Mouse (Mus musculus) regulatory T cell (primary cell): ENCODE data around the gene Olfr603.
"Not testable (repeated sequence)": the region's sequence is repeated elsewhere in the genome, so short reads cannot be mapped to it uniquely, and the experiment has no call there.

Source experiments
- in situ Hi-C: fragments of 300-600 bp; cut with MboI, MseI; formaldehyde crosslinking; loops from one replicate; pipeline ENCODE4 v1.15.1; 2025; ENCODE audit warnings: high pct_unique_total_duplicates

Gene Olfr603

GRCm38 (mm10) chr7:103386077-103386476 is at the start of gene Olfr603:
Gene Olfr603 (minus strand): TSS chr7:103386177.
- in situ Hi-C loops: no loop called here

DNA sequence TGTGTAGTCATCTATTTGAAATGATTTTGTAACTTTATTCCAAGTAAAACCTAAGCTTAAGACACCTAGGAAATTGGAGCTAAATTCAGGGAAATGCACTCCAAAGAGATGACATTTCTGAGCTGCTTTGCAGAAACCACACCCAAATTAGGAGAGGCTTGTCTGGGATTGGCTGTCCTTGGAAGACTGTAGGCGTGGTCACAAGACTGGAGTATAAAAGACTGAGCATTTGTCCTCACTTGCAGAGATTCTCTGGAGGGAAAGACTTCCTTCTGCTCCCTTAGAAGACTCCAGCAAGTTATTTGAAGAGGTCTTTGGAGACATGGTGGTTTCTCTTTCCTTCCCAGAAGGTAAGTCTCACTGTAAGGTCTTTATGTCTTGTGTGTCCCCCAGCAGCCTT is 28.8 kb upstream of the Olfr603 start, which contains the start of gene Usp17lc:
Gene Usp17lc, plus strand, starts transcription at position 301 of the 400 bp plus-strand sequence.
- in situ Hi-C loops: not testable (repeated sequence)

DNA sequence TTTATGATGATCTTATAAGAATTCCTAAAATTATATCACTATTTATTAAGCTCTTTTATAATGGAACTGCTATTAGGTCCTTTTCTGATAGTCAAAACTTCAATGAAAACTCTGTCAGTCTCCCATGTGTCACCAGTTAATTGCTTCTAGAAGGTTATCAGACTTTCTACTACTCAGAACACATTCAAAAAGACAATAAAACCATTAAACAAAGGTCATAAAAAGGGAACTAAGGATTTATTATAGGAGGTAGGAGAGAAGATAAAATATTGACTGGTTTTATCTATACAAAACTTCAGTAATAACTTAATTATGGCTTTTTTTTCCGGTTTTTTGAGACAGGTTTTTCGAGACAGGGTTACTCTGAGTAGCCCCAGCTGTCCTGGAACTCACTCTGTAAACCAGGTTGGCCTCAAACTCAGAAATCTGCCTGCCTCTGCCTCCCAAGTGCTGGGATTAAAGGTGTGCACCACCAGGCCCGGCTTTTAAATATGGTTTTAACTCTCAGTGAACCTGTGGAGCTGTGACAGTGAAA is 20.6 kb upstream of the Olfr603 start:
- in situ Hi-C loops: not testable (repeated sequence)

GRCm38 (mm10) chr7:103398981-103399380 is 13.0 kb upstream of the Olfr603 start:
- in situ Hi-C loops: no loop called here

- in situ Hi-C loops: no loop called here
Observed at GRCm38 (mm10) chr7:103397758-103398157, 11.8 kb upstream of the Olfr603 start.

GRCm38 (mm10) chr7:103362555-103362954 is 23.4 kb downstream of the Olfr603 start, which contains the start of gene Olfr601:
Gene Olfr601 (minus strand): TSS chr7:103362655.
- in situ Hi-C loops: no loop called here

DNA sequence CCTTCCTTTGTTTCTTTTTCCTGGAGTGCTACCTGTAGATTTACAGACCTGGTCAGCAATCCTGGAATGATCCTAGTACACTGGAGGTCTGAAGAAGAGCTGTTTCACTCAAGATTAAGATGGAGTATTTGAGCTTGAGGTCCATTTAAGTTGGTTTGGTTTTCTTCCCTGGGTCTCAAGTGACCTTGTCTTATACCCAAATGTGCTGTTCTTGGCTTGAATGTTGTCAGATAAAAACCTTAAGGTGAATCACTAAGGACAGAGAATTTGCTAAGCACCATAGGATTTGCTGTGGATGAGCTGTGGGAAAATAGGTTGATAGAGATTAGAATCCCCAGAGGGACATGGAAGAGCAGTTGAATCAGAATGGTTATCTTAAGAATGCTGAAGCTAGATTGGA is 36.4 kb downstream of the Olfr603 start, which contains the start of gene Olfr600:
Gene Olfr600, minus strand, starts transcription at position 101 of the 400 bp plus-strand sequence.
- in situ Hi-C loops: no loop called here

DNA sequence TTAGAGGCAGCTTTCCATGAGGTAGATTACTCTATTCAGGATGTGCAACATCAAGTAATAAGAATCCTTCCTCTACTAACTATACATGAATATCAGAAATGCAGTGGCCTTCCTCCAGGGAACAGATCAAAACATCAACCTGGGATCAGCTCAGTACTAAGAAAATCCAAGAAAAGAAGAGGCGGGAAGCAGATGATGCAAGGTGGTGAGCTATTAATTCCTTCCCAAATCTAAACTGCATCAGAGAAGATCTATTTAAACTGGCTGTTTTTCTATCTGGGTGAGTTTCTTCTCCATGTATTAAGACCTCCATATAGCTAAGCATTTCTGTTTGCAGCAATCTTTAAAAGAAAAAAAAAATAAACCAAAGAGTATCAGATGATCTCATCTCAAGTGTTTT is 50.4 kb downstream of the Olfr603 start, which contains the start of gene Olfr599:
Gene Olfr599, plus strand, starts transcription at position 301 of the 400 bp plus-strand sequence.
- in situ Hi-C loops: no loop called here
